Mouse (Mus musculus) hindbrain, postnatal 0 days (tissue): ENCODE results near the gene Mms19. TPM values are rescaled to one million over a fixed set of nuclear protein-coding genes. Genes with fewer than 3 reads are reported as not detected.

Experiments
- ATAC-seq: fragments of 200-750 bp; cut with Nextera tagmentation; 2 replicates; pipeline ENCODE4 v1.8.0; 2017; ENCODE audit warnings: mild to moderate bottlenecking, moderate TSS enrichment, moderate library complexity
- DNase-seq: peaks from one replicate; pipeline ENCODE4 v3.0.0-alpha.2; 2015; ENCODE audit warnings: low spot score
- H3K27ac ChIP-seq: fragments of 300-500 bp; sonication (generic); 2 replicates; pipeline ENCODE4 v1.5.1; 2014; ENCODE audit warnings: mild to moderate bottlenecking
- H3K27me3 ChIP-seq: fragments of 300-500 bp; sonication (generic); 2 replicates; pipeline ENCODE4 v1.6.1; 2014; ENCODE audit warnings: low read length, mixed read lengths; ENCODE audit not compliant: insufficient read depth
- H3K36me3 ChIP-seq: fragments of 300-500 bp; sonication (generic); 2 replicates; pipeline ENCODE4 v1.6.1; 2014; ENCODE audit warnings: low read length, mixed read lengths; ENCODE audit not compliant: insufficient read depth
- H3K4me1 ChIP-seq: fragments of 300-500 bp; sonication (generic); 2 replicates; pipeline ENCODE4 v1.6.1; 2014; ENCODE audit warnings: antibody characterized with exemption, low read length, mixed read lengths; ENCODE audit not compliant: insufficient read depth
- H3K4me2 ChIP-seq: fragments of 300-500 bp; sonication (generic); 2 replicates; pipeline ENCODE4 v1.6.1; 2014; ENCODE audit warnings: low read depth, mild to moderate bottlenecking, low read length, moderate library complexity, mixed read lengths
- H3K4me3 ChIP-seq: fragments of 300-500 bp; sonication (generic); 2 replicates; pipeline ENCODE4 v1.5.1; 2014; ENCODE audit warnings: low read length
- H3K9ac ChIP-seq: fragments of 300-500 bp; sonication (generic); replicated peaks from 2 replicates; pipeline ENCODE4 v1.6.1; 2014; ENCODE audit warnings: mild to moderate bottlenecking, low read length, moderate library complexity, mixed read lengths
- H3K9me3 ChIP-seq: fragments of 300-500 bp; sonication (generic); 2 replicates; pipeline ENCODE4 v1.6.1; 2016; ENCODE audit warnings: low read length, mixed read lengths
- CTCF ChIP-seq: IDR thresholded peaks from 2 replicates; pipeline ENCODE4 v1.5.1; 2016; ENCODE audit warnings: antibody characterized with exemption, control low read depth, low read depth
- WGBS: fragments of 180-500 bp; shearing (Covaris S2); extraction: QIAGEN DNeasy Blood & Tissue Kit; methylation state at CpG from one replicate; pipeline ENCODE4 v1.1.7; 2014; 5-methylcytosine and 5-hydroxymethylcytosine counted together
- polyA plus RNA-seq: library from polyadenylated mRNA; unstranded; fragments of >200 nt; fragmentation: Nextera tagmentation; extraction: Ambion mirVana; gene quantifications from 2 replicates; pipeline ENCODE4 v1.2.1, GENCODE M21; 2015
- total RNA-seq: library from RNA; depleted of rRNA; stranded (reverse); fragments of >200 nt; gene quantifications from 2 replicates; pipeline ENCODE4 v1.2.3, GENCODE M21; 2014

Mms19 gene
- total and polyA plus RNA-seq, 2 experiments from 2014 or later: 28.8 to 54.8 TPM

DNA sequence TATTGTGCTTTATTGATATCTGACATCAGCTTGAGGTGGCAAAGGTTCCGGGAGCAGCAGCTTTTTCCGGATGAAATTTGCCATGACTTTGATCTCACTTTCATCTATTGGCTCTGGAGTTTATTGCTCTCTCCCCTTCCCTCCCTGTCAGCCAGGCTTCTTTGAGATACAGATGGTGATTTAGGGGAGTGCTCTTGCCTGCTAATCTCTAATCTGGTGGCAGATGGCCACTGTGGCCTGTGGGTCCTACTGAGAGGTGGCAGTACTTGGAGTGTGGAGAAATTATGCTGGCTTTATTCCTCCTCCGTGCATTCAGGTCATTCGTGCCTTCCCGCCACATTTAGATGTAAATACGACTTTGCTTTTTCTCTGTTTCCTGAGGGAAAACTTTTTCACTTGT lies 46.8 kb downstream of the Mms19 start:
- Histone ChIP-seq H3K36me3 (peaks cover 19% of the 10 kb centered on the region), H3K27ac (no peak overlapping the region), H3K9ac (peak overlapping the region; percentile 63), H3K27me3 (no peaks in the 10 kb centered on the region), H3K4me1 (peaks cover 7% of the 10 kb centered on the region), H3K4me3 (peak overlapping the region; percentile 65), H3K9me3 (no peaks in the 10 kb centered on the region), H3K4me2 (peak overlapping the region; percentile 69)
- ATAC-seq (no peak), DNase-seq (peak; percentile 24)
- no peak for TF ChIP-seq CTCF
- 22% methylated on average over 6 of the region's 6 CpGs for WGBS

DNA sequence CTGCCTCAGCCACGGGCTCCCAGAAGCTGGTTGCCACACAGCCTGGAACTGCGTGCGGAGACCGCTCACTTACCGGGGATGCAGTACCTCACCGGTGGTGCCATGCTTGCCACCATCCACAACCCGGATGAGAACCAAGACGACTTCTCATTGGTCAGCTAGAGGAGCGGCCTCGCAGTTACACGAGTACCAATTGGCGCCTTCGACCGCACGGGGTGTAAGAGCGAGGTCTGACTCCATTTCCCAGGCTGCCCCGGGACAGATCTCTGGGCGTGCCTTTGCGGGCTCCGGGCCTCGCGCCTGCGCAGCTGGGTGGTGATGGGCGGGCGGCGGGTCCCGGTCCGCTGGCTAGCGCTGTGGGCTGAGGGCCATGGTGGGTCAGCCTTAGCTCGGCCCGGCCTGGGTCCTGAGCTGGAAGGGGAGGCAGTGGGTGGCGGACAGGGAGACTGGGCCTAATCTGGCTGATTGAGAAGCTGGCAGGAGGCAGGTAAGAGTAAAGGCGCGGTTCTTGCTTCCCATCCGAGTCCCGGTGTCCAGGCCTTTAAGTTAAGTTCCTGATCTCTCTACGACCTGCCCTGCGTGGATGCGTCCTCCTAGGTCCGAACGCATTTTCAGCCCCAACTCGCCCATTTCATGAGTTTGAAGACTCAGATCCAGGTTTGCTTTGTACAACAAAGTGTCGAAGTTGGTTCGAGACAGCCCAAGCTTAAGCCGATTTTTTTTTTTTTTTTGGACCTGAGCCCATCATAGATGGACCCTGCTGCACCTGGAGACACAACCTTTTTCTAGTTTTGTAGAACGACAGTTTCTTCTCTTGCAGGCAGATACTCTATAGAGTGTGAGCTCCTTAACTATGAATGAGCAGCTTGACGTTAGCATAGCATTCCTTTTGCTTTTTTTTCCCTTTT lies 47.5 kb downstream of the Mms19 start, which contains the start of the genes Exosc1 and Zdhhc16:
Gene Exosc1, minus strand, starts transcription at position 245 of the 908 bp plus-strand sequence.
Gene Zdhhc16, plus strand, starts transcription at position 302 of the 908 bp plus-strand sequence.
- Histone ChIP-seq H3K4me1 (peaks cover 7% of the 10 kb centered on the region), H3K9me3 (no peaks in the 10 kb centered on the region), H3K4me3 (peak within 1 kb of the TSS; percentile 65), H3K36me3 (peaks cover 22% of the 10 kb centered on the region), H3K4me2 (peak within 1 kb of the TSS; percentile 93), H3K27ac (peak within 1 kb of the TSS; percentile 76), H3K9ac (peak within 1 kb of the TSS; percentile 63), H3K27me3 (no peaks in the 10 kb centered on the region)
- DNase-seq (peak; percentile 99), ATAC-seq (peak; percentile 100)
- WGBS: under 1% methylated on average over 47 of the region's 47 CpGs
- TF ChIP-seq CTCF: no peak

DNA sequence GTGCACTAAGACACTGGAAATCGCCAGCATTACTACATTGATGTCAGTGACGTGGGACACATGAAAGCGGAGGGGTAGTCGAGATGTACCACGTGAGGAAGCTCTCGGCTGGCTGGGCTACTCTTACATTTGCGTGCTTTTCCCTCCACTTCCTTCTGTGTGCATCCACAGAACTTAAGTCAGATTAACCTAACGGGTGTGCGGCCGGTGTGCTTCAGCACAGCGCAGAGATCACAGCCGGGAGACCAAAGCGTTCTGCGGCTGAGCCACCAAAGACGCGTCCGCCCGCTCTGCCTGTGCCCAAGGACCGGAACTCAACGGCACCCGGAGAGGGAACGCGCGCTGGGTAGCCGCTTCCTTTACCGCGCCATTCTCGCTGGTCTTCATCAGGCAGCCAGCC lies 48.3 kb downstream of the Mms19 start:
- no peak for TF ChIP-seq CTCF
- H3K4me3 ChIP-seq: peak overlapping the region; percentile 65
- ATAC-seq (peak; percentile 16), DNase-seq (peak; percentile 18)
- H3K36me3 ChIP-seq: peaks cover 24% of the 10 kb centered on the region; the same call in 1 of the 2 replicates
- no peaks in the 10 kb centered on the region for H3K9me3 ChIP-seq
- H3K4me1 ChIP-seq: peaks cover 7% of the 10 kb centered on the region
- peak overlapping the region; percentile 93 for H3K4me2 ChIP-seq
- no peaks in the 10 kb centered on the region for H3K27me3 ChIP-seq
- H3K9ac ChIP-seq: peak overlapping the region; percentile 63
- peak overlapping the region; percentile 76 for H3K27ac ChIP-seq
- under 1% methylated on average over 28 of the region's 28 CpGs for WGBS

DNA sequence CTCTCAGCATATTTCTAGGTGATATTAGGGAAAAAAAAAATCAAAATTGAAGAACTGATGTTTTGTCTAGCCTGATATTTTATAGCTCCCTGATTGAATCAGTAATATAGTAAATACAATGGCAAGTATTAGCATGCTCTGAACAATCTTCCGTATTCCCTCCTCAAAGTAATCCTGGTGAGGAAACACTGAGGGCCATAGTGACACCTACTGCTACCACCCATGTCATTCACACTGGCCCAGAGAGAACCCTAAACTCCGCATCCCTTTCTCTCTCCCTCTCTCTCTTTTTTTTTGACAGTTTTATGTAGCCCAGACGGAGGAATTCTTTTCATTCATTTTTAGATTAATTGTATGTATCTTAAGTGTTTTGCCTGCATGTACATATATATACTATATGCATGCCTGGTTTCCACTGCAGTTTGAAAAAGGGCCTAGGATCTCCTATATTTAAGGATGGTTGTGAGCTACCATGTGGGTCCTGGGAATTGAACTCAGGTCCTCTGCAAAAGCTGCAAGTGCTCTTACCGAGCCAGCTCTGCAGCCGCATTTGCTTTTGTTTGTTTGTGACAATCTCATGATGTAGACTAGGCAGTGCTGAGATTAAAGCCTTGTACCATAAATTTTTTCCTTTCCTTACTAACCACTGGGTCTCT lies 60.4 kb downstream of the Mms19 start:
- Histone ChIP-seq H3K27me3 (no peaks in the 10 kb centered on the region), H3K27ac (no peak overlapping the region), H3K4me1 (no peaks in the 10 kb centered on the region), H3K9me3 (no peaks in the 10 kb centered on the region), H3K4me3 (no peak overlapping the region), H3K9ac (no peak overlapping the region), H3K36me3 (peaks cover 48% of the 10 kb centered on the region), H3K4me2 (no peak overlapping the region)
- 78% methylated on average over 5 of the region's 5 CpGs for WGBS
- no peak for TF ChIP-seq CTCF
- ATAC-seq (no peak), DNase-seq (no peak)

DNA sequence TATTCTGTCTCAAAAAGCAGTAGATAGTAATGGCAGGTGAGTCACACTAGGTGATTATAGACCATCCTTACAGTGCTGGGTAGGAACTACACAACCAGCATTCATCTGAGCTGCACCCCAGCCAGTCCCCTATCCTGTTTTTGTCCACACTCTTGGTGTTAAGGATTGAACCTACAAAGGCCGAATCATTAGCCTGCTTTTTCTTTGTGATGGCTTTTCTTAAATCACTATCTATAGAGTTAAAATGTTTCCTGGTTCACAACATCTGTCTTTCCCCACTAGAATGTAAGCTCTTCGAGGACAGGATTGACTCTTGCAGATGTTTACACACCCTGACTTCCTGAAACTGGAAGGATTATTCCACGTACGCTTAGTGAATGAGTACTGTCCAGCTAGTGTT lies 61.5 kb downstream of the Mms19 start:
- H3K36me3 ChIP-seq: peaks cover 46% of the 10 kb centered on the region
- no peak for TF ChIP-seq CTCF
- H3K9ac ChIP-seq: no peak overlapping the region
- H3K4me3 ChIP-seq: no peak overlapping the region
- H3K9me3 ChIP-seq: no peaks in the 10 kb centered on the region
- no peak for DNase-seq
- H3K4me1 ChIP-seq: no peaks in the 10 kb centered on the region
- no peak overlapping the region for H3K27ac ChIP-seq
- WGBS: 84% methylated on average over 4 of the region's 4 CpGs
- no peaks in the 10 kb centered on the region for H3K27me3 ChIP-seq
- ATAC-seq: no peak
- no peak overlapping the region for H3K4me2 ChIP-seq

DNA sequence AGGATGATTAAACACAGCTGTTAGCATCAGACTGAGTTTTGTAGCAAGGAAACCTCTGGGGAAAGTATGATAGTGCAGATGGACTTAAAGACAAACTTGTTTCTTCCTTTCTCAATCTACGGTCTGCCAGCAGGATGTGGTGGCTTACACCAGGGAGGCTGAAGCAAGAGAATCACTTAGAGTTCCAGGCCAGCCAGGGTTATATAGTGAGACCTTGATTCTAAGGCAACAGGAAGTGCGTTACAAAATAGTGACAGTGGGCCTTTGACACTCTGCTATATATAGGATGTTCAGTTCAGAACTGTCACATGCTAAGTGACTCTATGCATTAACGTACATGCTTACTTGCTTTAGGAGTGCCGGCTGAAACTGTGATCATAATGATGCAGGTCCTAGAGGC lies 64.1 kb downstream of the Mms19 start:
- Histone ChIP-seq H3K4me1 (peaks cover 16% of the 10 kb centered on the region), H3K4me2 (no peak overlapping the region), H3K27ac (no peak overlapping the region), H3K36me3 (peaks cover 31% of the 10 kb centered on the region), H3K27me3 (no peaks in the 10 kb centered on the region), H3K9me3 (no peaks in the 10 kb centered on the region), H3K4me3 (no peak overlapping the region), H3K9ac (no peak overlapping the region)
- TF ChIP-seq CTCF: no peak
- no peak for ATAC-seq
- DNase-seq: no peak
- WGBS: 90% methylated on average over 4 of the region's 4 CpGs
